Mouse (Mus musculus) intestine, embryonic 16.5 days (tissue): ENCODE data around the gene Hba-a2. TPM values are rescaled to one million over a fixed set of nuclear protein-coding genes. Genes with fewer than 3 reads are reported as not detected.

Experiments
- ATAC-seq: fragments of 200-750 bp; cut with Nextera tagmentation; 2 replicates; pipeline ENCODE4 v1.8.0; 2017; ENCODE audit warnings: moderate TSS enrichment, moderate library complexity
- H3K27ac ChIP-seq: fragments of 300-500 bp; sonication (generic); 2 replicates; pipeline ENCODE4 v1.5.1; 2014; ENCODE audit warnings: mild to moderate bottlenecking, low read length
- H3K27me3 ChIP-seq: fragments of 300-500 bp; sonication (generic); replicated peaks from 2 replicates; pipeline ENCODE4 v1.6.1; 2014; ENCODE audit warnings: low read length, control low read depth, mixed read lengths; ENCODE audit not compliant: control insufficient read depth, insufficient read depth
- H3K36me3 ChIP-seq: fragments of 300-500 bp; sonication (generic); 2 replicates; pipeline ENCODE4 v1.6.1; 2014; ENCODE audit warnings: low read length, control low read depth; ENCODE audit not compliant: control insufficient read depth, insufficient read depth
- H3K4me1 ChIP-seq: fragments of 300-500 bp; sonication (generic); 2 replicates; pipeline ENCODE4 v1.6.1; 2014; ENCODE audit warnings: low read length, control low read depth, mixed read lengths; ENCODE audit not compliant: control insufficient read depth, insufficient read depth
- H3K4me2 ChIP-seq: fragments of 300-500 bp; sonication (generic); 2 replicates; pipeline ENCODE4 v1.6.1; 2014; ENCODE audit warnings: low read depth, low read length, control low read depth
- H3K4me3 ChIP-seq: fragments of 300-500 bp; sonication (generic); 2 replicates; pipeline ENCODE4 v1.5.1; 2014; ENCODE audit warnings: mild to moderate bottlenecking, low read length
- H3K9ac ChIP-seq: fragments of 300-500 bp; sonication (generic); 2 replicates; pipeline ENCODE4 v1.6.1; 2014; ENCODE audit warnings: low read depth, low read length
- H3K9me3 ChIP-seq: fragments of 300-500 bp; sonication (generic); 2 replicates; pipeline ENCODE4 v1.6.1; 2016; ENCODE audit warnings: low read length, control low read depth; ENCODE audit not compliant: control insufficient read depth
- WGBS: fragments of 180-500 bp; shearing (Covaris S2); extraction: QIAGEN DNeasy Blood & Tissue Kit; methylation state at CpG from one replicate; pipeline ENCODE4 v1.1.7; 2014; 5-methylcytosine and 5-hydroxymethylcytosine counted together
- polyA plus RNA-seq: library from polyadenylated mRNA; unstranded; fragments of >200 nt; fragmentation: Nextera tagmentation; extraction: Ambion mirVana; gene quantifications from 2 replicates; pipeline ENCODE4 v1.2.1, GENCODE M21; 2015

Hba-a2 gene
- polyA plus RNA-seq, 1 experiment from 2014 or later = 11,055 TPM

DNA sequence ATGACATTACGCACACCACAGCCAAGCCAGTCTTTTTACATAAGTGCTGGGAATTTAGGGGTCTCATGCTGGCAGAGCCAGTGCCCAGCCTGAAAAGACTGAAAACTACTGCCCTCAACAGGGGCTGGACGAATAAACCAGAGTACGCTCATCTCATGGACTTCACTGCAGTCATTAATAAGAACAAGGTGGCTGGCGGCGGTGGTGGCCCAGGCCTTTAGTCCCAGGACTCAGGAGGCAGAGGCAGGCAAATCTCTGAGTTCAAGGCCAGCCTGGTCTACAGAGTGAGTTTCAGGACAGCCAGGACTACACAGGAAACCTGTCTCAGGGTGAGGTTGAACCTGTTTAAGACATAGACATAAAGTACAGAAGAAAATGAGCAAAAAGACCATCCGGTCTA lies 30.1 kb upstream of the Hba-a2 start:
- Histone ChIP-seq H3K27me3 (no peaks in the 10 kb centered on the region), H3K27ac (no peak overlapping the region), H3K4me3 (no peak overlapping the region), H3K9ac (no peak overlapping the region), H3K9me3 (no peaks in the 10 kb centered on the region), H3K4me2 (no peak overlapping the region), H3K36me3 (no peaks in the 10 kb centered on the region), H3K4me1 (peaks cover 10% of the 10 kb centered on the region)
- 93% methylated on average over 6 of the region's 6 CpGs for WGBS
- ATAC-seq = no peak

DNA sequence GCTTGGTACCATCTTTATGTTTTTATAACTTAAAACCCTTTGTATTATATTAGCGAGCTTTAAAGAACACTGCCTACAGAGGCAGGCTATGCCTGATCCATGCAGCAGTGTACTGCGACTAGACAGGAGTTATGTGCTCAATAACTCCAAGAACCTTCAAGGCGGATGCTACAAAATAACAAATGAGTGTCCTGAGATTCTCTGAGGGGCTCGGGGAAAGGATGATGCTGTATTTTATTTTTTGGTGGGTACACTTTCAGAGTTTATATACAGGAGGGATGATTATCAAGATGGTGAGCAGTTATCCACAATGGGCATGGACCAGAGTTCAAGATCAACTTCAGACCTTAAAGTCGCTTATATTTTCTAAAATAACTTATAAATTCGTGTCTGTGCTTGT lies 29.5 kb upstream of the Hba-a2 start:
- H3K9me3 ChIP-seq = no peaks in the 10 kb centered on the region
- H3K9ac ChIP-seq = peak overlapping the region; percentile 88
- 20% methylated on average over 6 of the region's 6 CpGs for WGBS
- H3K4me2 ChIP-seq = peak overlapping the region; percentile 59
- no peaks in the 10 kb centered on the region for H3K36me3 ChIP-seq
- H3K4me3 ChIP-seq = peak overlapping the region; percentile 71
- no peak for ATAC-seq
- peaks cover 10% of the 10 kb centered on the region for H3K4me1 ChIP-seq
- H3K27me3 ChIP-seq = no peaks in the 10 kb centered on the region
- peak overlapping the region; percentile 88 for H3K27ac ChIP-seq

DNA sequence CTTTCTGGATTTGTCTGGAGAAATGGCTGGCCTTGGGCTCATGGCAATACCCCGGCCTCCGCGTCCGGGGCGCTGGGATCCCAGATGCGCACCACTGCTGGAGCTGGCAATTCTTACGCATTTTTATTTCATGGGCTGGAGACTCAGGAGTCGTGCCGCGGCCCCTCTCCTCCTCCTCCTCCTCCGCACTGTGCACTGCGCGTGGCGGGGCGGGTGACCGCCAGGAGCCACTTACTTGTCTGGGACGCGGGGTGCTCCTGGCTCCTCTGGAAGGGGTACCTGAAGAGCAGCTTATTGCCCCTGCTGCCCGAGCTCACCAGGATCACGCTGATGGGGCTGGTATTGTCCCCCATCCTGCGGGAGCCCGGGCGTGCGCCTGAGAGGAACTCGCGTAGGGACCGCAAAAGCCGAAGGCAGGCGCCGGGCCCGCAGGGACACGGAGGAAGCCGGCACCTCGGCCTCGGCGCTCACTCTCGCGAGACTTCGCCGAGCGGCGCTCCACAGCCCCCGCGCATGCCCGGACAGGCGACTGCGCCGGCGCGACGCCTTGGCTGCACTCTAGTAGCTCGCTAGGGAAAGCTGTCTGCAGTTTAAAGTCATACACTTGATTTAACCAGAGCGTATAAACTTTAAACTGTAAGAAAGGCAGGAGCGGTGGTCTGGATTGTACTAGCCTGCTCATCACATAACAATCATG lies 29.0 kb upstream of the Hba-a2 start, which contains the start of gene Nprl3:
Nprl3 (minus strand) TSS at position 520 of the 697 bp plus-strand sequence.
- no peaks in the 10 kb centered on the region for H3K9me3 ChIP-seq
- H3K4me3 ChIP-seq = peak within 1 kb of the TSS; percentile 71
- peak within 1 kb of the TSS; percentile 88 for H3K9ac ChIP-seq
- H3K27ac ChIP-seq = peak within 1 kb of the TSS; percentile 88
- H3K36me3 ChIP-seq = no peaks in the 10 kb centered on the region
- ATAC-seq = peak; percentile 100
- peak within 1 kb of the TSS; percentile 59 for H3K4me2 ChIP-seq
- no peaks in the 10 kb centered on the region for H3K27me3 ChIP-seq
- WGBS = under 1% methylated on average over 53 of the region's 54 CpGs
- peaks cover 10% of the 10 kb centered on the region for H3K4me1 ChIP-seq

DNA sequence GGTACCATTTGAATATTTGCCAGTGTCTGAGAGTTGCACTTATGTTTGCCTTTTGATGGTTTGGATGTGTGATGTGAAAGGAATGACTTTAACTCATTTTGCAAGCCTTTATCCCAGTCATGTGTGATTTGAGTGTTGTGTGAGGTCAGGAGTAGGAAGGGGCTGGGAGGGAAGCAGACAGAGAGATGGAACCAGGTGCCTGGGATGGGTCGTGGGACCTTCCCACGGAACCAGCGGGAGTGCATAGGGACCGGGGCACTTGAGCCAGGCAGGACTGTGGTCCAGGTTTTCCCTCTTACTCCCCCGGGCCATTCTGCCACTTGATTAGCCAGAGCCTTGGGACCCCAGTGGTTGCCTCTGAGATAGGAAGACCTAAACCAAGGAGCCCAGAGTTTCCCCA lies 28.3 kb upstream of the Hba-a2 start:
- no peaks in the 10 kb centered on the region for H3K27me3 ChIP-seq
- H3K9me3 ChIP-seq = no peaks in the 10 kb centered on the region
- H3K4me2 ChIP-seq = peak overlapping the region; percentile 59
- peaks cover 10% of the 10 kb centered on the region for H3K4me1 ChIP-seq
- peak overlapping the region; percentile 88 for H3K9ac ChIP-seq
- peak; percentile 35 for ATAC-seq
- WGBS = 25% methylated on average over 5 of the region's 5 CpGs
- no peaks in the 10 kb centered on the region for H3K36me3 ChIP-seq
- peak overlapping the region; percentile 71 for H3K4me3 ChIP-seq
- 0 out of 2 replicates have a peak overlapping the region, but pooled peaks have one; percentile 45 for H3K27ac ChIP-seq

DNA sequence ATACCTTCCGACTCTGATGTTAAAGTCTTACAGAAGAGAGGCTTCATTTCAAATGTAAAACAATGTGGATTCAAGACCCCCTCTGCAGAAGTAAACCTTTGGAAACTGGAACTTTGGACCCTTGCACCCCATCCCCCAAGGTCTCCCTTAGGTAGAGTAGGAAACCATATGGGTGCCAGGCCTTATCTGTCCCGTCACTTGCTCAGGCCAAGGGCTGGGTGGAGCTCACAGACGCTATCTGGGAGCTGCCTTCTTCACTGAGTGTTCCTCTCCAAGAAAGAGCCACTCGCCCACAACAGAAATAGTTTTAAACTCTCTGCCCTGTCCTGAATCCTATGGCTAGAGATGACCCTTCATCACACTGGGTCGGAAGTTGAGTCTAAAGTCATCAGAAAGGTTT lies 27.3 kb upstream of the Hba-a2 start:
- H3K4me1 ChIP-seq = peaks cover 10% of the 10 kb centered on the region
- H3K36me3 ChIP-seq = no peaks in the 10 kb centered on the region
- H3K4me2 ChIP-seq = no peak overlapping the region
- 76% methylated on average over 5 of the region's 5 CpGs for WGBS
- H3K27me3 ChIP-seq = no peaks in the 10 kb centered on the region
- H3K9ac ChIP-seq = no peak overlapping the region
- H3K27ac ChIP-seq = no peak overlapping the region
- H3K9me3 ChIP-seq = no peaks in the 10 kb centered on the region
- no peak overlapping the region for H3K4me3 ChIP-seq
- ATAC-seq = no peak

DNA sequence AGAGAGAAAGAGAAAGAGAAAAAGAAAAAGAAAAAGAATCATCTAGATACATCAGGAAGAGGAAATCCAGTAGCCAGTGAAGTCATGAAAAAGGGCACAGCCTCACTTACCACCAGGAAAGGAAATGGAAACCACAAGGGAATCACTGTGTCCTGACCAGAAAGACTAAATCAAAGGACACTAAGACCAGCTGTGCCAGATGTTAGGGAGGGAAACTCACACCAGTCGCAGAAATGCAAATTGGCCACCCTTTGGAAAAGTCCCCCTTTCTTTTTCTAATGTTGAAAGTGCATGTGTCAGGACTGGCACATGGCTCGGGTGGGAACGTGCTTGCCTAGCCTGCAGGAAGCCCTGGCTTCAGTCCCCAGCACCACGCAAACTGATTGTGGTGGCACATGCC lies 25.1 kb upstream of the Hba-a2 start:
- WGBS = 55% methylated on average over 4 of the region's 4 CpGs
- Histone ChIP-seq H3K27ac (no peak overlapping the region), H3K4me1 (peaks cover 5% of the 10 kb centered on the region; the same call in 1 of the 2 replicates), H3K9me3 (no peaks in the 10 kb centered on the region), H3K4me3 (no peak overlapping the region), H3K9ac (no peak overlapping the region), H3K27me3 (no peaks in the 10 kb centered on the region), H3K4me2 (no peak overlapping the region), H3K36me3 (no peaks in the 10 kb centered on the region)
- no peak for ATAC-seq

DNA sequence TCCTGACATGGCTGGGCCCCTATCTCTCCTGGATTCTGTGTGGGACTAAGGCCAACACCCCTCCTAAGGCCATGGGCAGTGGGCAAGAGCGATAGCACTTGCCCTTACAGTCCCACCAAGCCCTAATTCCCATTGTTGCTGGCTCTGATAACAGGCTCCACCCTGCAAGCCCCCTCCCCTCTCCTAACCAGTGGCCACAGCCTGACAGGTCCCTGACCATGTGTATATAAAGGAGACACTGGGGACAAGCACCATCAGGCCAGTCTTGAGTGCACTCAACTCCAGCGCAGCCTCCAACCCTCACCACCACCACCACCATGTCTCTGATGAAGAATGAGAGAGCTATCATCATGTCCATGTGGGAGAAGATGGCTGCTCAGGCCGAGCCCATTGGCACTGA lies 19.9 kb upstream of the Hba-a2 start, which contains the start of gene Hba-x:
Hba-x (plus strand) TSS at position 54 of the 400 bp plus-strand sequence.
- Histone ChIP-seq H3K27ac (no peak within 1 kb of the TSS), H3K36me3 (no peaks in the 10 kb centered on the region), H3K4me1 (no peaks in the 10 kb centered on the region), H3K4me3 (no peak within 1 kb of the TSS), H3K27me3 (peaks cover 28% of the 10 kb centered on the region), H3K4me2 (no peak within 1 kb of the TSS), H3K9me3 (no peaks in the 10 kb centered on the region), H3K9ac (no peak within 1 kb of the TSS)
- no peak for ATAC-seq
- WGBS = 75% methylated on average over 3 of the region's 3 CpGs

DNA sequence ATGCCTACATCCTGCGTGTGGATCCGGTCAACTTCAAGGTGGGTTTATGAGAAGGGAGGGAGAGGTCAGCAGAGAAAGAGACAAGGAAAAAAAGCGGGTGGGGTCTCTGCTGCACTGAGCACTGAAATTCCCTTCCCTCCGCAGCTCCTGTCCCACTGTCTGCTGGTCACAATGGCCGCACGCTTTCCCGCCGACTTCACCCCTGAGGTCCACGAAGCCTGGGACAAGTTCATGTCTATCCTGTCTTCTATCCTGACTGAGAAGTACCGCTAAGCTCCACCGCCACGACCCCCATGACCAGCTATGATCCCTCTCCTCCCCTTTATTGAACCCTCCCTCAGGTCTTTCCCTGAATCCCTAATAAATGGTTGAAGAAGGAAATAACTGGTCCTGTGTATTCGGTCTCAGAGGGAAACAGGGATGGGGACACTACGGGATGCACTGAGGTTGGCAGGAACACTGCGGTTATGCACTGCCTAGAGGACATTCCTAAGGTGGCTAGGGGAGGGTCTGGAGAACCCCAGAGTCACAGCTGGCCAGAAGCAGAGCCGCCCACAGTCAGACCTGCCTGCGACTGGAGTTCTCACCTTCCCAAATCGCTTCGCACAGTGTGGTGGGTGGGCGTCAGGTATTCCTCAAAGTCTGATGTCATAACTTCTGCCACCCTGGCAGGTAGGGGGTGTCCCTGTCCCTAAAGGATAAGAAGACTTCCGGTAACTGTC lies 18.4 kb upstream of the Hba-a2 start:
- 66% methylated on average over 21 of the region's 21 CpGs for WGBS
- no peaks in the 10 kb centered on the region for H3K36me3 ChIP-seq
- H3K4me3 ChIP-seq = no peak overlapping the region
- H3K4me2 ChIP-seq = no peak overlapping the region
- H3K27ac ChIP-seq = no peak overlapping the region
- no peaks in the 10 kb centered on the region for H3K9me3 ChIP-seq
- ATAC-seq = no peak
- H3K9ac ChIP-seq = no peak overlapping the region
- peaks cover 28% of the 10 kb centered on the region for H3K27me3 ChIP-seq
- no peaks in the 10 kb centered on the region for H3K4me1 ChIP-seq

DNA sequence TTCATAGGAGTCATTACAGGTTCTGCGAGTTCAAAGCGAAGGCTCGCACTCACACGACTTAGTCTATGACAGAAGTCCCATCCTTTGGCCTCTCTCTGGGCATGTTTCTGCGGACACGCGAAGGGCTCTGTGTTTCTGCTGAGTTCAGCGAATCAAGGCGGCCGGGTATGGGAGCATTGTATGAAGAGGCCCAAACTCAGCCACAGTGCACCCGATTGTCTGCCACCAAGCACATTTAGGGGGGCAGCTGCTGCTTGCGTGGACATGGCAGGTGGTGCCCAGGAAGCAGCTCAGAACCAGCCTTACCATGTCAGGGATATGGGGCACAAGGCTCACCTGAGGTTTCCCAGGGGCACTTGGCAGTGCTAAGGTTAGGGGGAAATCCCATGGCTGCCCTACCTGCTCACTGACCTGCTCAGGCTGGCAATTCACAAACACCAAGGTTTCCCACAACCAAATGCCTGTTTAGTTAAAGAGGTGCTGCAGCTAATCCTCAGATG lies 17.8 kb upstream of the Hba-a2 start:
- Histone ChIP-seq H3K4me3 (no peak overlapping the region), H3K9me3 (no peaks in the 10 kb centered on the region), H3K4me1 (no peaks in the 10 kb centered on the region), H3K27me3 (peaks cover 28% of the 10 kb centered on the region), H3K9ac (no peak overlapping the region), H3K36me3 (no peaks in the 10 kb centered on the region), H3K27ac (no peak overlapping the region), H3K4me2 (no peak overlapping the region)
- 79% methylated on average over 12 of the region's 12 CpGs for WGBS
- no peak for ATAC-seq
